Mouse (Mus musculus): Measurements from ENCODE around the gene Acbd4.

GRCm38 (mm10) chr11:103093862-103094833, 7.3 kb upstream of the Acbd4 start:
- no peak for TF ChIP-seq CTCF (conservative IDR thresholded peaks at IDR 0.05; ENCODE audit: low read length)
- no peak; the same call in 1 of the 2 replicates for TF ChIP-seq POU5F1 (IDR thresholded peaks at IDR 0.05; ENCODE audit: borderline replicate concordance, low read length)
- TF ChIP-seq NANOG (IDR thresholded peaks at IDR 0.05; ENCODE audit: borderline replicate concordance, low read length), result no peak

Data from E14TG2a.4 (cell line).